Mouse (Mus musculus): Measurements from ENCODE around the gene Fads2.
"Not testable (repeated sequence)": the region's sequence is repeated elsewhere in the genome, so short reads cannot be mapped to it uniquely, and the experiment has no call there.

Gene Fads2

GRCm38 (mm10) chr19:10101341-10102053 is at the start of gene Fads2:
Gene Fads2 (minus strand): TSS chr19:10101746.
- peak; percentile 94 for DNase-seq

GRCm38 (mm10) chr19:10149189-10149588 is 47.6 kb upstream of the Fads2 start:
- no peak for DNase-seq

GRCm38 (mm10) chr19:10148555-10148954 is 47.0 kb upstream of the Fads2 start:
- DNase-seq, result no peak

- no peak for DNase-seq
Observed at GRCm38 (mm10) chr19:10144464-10144863, 42.9 kb upstream of the Fads2 start.

GRCm38 (mm10) chr19:10143667-10144066 is 42.1 kb upstream of the Fads2 start:
- DNase-seq, result no peak

GRCm38 (mm10) chr19:10139736-10140135 is 38.2 kb upstream of the Fads2 start:
- DNase-seq, result no peak

GRCm38 (mm10) chr19:10137423-10137822 is 35.9 kb upstream of the Fads2 start:
- DNase-seq, result peak; percentile 55

GRCm38 (mm10) chr19:10134692-10135091 is 33.1 kb upstream of the Fads2 start:
- DNase-seq, result peak; percentile 91

- DNase-seq, result not testable (repeated sequence)
Observed at GRCm38 (mm10) chr19:10129547-10129946, 28.0 kb upstream of the Fads2 start.

GRCm38 (mm10) chr19:10126479-10127250 is 25.1 kb upstream of the Fads2 start:
- DNase-seq, result no peak

GRCm38 (mm10) chr19:10123892-10124634 is 22.5 kb upstream of the Fads2 start:
- DNase-seq, result no peak

- no peak for DNase-seq
Observed at GRCm38 (mm10) chr19:10122021-10122631, 20.6 kb upstream of the Fads2 start.

- no peak for DNase-seq
Observed at GRCm38 (mm10) chr19:10116641-10117040, 15.1 kb upstream of the Fads2 start.

- no peak for DNase-seq
Observed at GRCm38 (mm10) chr19:10115373-10116158, 14.0 kb upstream of the Fads2 start.

- DNase-seq, result no peak
Observed at GRCm38 (mm10) chr19:10112956-10113355, 11.4 kb upstream of the Fads2 start.

GRCm38 (mm10) chr19:10108666-10109065 is 7.1 kb upstream of the Fads2 start:
- DNase-seq, result no peak

GRCm38 (mm10) chr19:10108129-10108528 is 6.6 kb upstream of the Fads2 start:
- DNase-seq, result no peak

GRCm38 (mm10) chr19:10107051-10107611 is 5.6 kb upstream of the Fads2 start:
- no peak for DNase-seq

- no peak for DNase-seq
Observed at GRCm38 (mm10) chr19:10106634-10107033, 5.1 kb upstream of the Fads2 start.

- DNase-seq, result no peak
Observed at GRCm38 (mm10) chr19:10105034-10105493, 3.5 kb upstream of the Fads2 start.

GRCm38 (mm10) chr19:10104234-10104633 is 2.7 kb upstream of the Fads2 start:
- no peak for DNase-seq
